Mouse (Mus musculus) forebrain, postnatal 0 days (tissue): ENCODE results near the gene Rps25. TPM values are rescaled to one million over a fixed set of nuclear protein-coding genes. Genes with fewer than 3 reads are reported as not detected.
A peak's percentile ranks its signal among the peaks of the same experiment; 100 is the strongest.
"Not testable (repeated sequence)": the region's sequence is repeated elsewhere in the genome, so short reads cannot be mapped to it uniquely, and the experiment has no call there.

ENCODE experiments used
- ATAC-seq: fragments of 200-750 bp; cut with Nextera tagmentation; 2 replicates; pipeline ENCODE4 v1.8.0; 2017; ENCODE audit warnings: mild to moderate bottlenecking, moderate library complexity
- DNase-seq: peaks from one replicate; pipeline ENCODE4 v3.0.0-alpha.2; 2015
- H3K27ac ChIP-seq: fragments of 300-500 bp; sonication (generic); 2 replicates; pipeline ENCODE4 v1.5.1; 2014; ENCODE audit warnings: low read depth, mild to moderate bottlenecking, antibody characterized with exemption, low read length, moderate library complexity, mixed read lengths
- H3K27me3 ChIP-seq: fragments of 300-500 bp; sonication (generic); 2 replicates; pipeline ENCODE4 v1.6.1; 2014; ENCODE audit warnings: mild to moderate bottlenecking, low read length, mixed read lengths; ENCODE audit not compliant: insufficient read depth
- H3K36me3 ChIP-seq: fragments of 300-500 bp; sonication (generic); 2 replicates; pipeline ENCODE4 v1.6.1; 2014; ENCODE audit warnings: mild to moderate bottlenecking, moderate library complexity; ENCODE audit not compliant: insufficient read depth
- H3K4me1 ChIP-seq: fragments of 300-500 bp; sonication (generic); 2 replicates; pipeline ENCODE4 v1.6.1; 2014; ENCODE audit warnings: antibody characterized with exemption; ENCODE audit not compliant: insufficient read depth
- H3K4me2 ChIP-seq: fragments of 300-500 bp; sonication (generic); 2 replicates; pipeline ENCODE4 v1.6.1; 2014; ENCODE audit warnings: low read depth, mild to moderate bottlenecking, moderate library complexity
- H3K4me3 ChIP-seq: fragments of 300-500 bp; sonication (generic); 2 replicates; pipeline ENCODE4 v1.5.1; 2014; ENCODE audit warnings: low read depth, low read length, mixed read lengths
- H3K9ac ChIP-seq: fragments of 300-500 bp; sonication (generic); 2 replicates; pipeline ENCODE4 v1.6.1; 2014; ENCODE audit warnings: mild to moderate bottlenecking
- H3K9me3 ChIP-seq: fragments of 300-500 bp; sonication (generic); 2 replicates; pipeline ENCODE4 v1.6.1; 2016; ENCODE audit warnings: low read length
- CTCF ChIP-seq: sonication (generic); IDR thresholded peaks from 2 replicates; pipeline ENCODE4 v1.5.1; 2016; ENCODE audit warnings: antibody characterized with exemption, control low read depth, low read depth
- WGBS: fragments of 180-500 bp; shearing (Covaris S2); extraction: QIAGEN DNeasy Blood & Tissue Kit; methylation state at CpG from one replicate; pipeline ENCODE4 v1.1.7; 2014; 5-methylcytosine and 5-hydroxymethylcytosine counted together
- polyA plus RNA-seq: library from polyadenylated mRNA; unstranded; fragments of >200 nt; fragmentation: Nextera tagmentation; extraction: Ambion mirVana; gene quantifications from 2 replicates; pipeline ENCODE4 v1.2.1, GENCODE M21; 2015
- total RNA-seq: library from RNA; depleted of rRNA; stranded (reverse); fragments of >200 nt; gene quantifications from 2 replicates; pipeline ENCODE4 v1.2.3, GENCODE M21; 2014

Gene Rps25
- total and polyA plus RNA-seq, 2 experiments from 2014 or later, result 704 to 1,723 TPM

GRCm38 (mm10) chr9:44401081-44401480, 5.9 kb upstream of the Rps25 start:
- WGBS, result 87% methylated on average over 4 of the region's 4 CpGs
- no peak for TF ChIP-seq CTCF
- H3K36me3 ChIP-seq, result peaks cover 56% of the 10 kb centered on the region

GRCm38 (mm10) chr9:44405011-44405410, 1.9 kb upstream of the Rps25 start:
- TF ChIP-seq CTCF, result no peak
- Histone ChIP-seq H3K27ac (no peak overlapping the region), H3K9ac (no peak overlapping the region), H3K9me3 (no peaks in the 10 kb centered on the region), H3K4me3 (no peak overlapping the region), H3K36me3 (peaks cover 63% of the 10 kb centered on the region), H3K4me1 (peaks cover 7% of the 10 kb centered on the region; the same call in 1 of the 2 replicates), H3K4me2 (no peak overlapping the region), H3K27me3 (no peaks in the 10 kb centered on the region)
- WGBS, result 91% methylated on average over 3 of the region's 3 CpGs
- DNase-seq (no peak), ATAC-seq (no peak)

More at GRCm38 (mm10) chr9:44401081-44401480, 5.9 kb upstream of the Rps25 start:
- Histone ChIP-seq H3K4me2 (no peak overlapping the region), H3K4me3 (no peak overlapping the region), H3K9me3 (no peaks in the 10 kb centered on the region), H3K9ac (no peak overlapping the region), H3K27me3 (no peaks in the 10 kb centered on the region), H3K27ac (no peak overlapping the region), H3K4me1 (peaks cover 18% of the 10 kb centered on the region; the same call in 1 of the 2 replicates)
- ATAC-seq (no peak), DNase-seq (no peak)

GRCm38 (mm10) chr9:44407752-44408097, 786 bp downstream of the Rps25 start:
- peak; percentile 42 for ATAC-seq
- peaks cover 7% of the 10 kb centered on the region; the same call in 1 of the 2 replicates for H3K4me1 ChIP-seq
- H3K27ac ChIP-seq, result peak overlapping the region; percentile 97
- TF ChIP-seq CTCF, result no peak
- no peaks in the 10 kb centered on the region for H3K27me3 ChIP-seq
- WGBS, result 2% methylated on average over 24 of the region's 24 CpGs
- H3K9ac ChIP-seq, result peak overlapping the region; percentile 82
- peak overlapping the region; percentile 77 for H3K4me3 ChIP-seq
- DNase-seq, result no peak
- peak overlapping the region; percentile 76 for H3K4me2 ChIP-seq
- peaks cover 54% of the 10 kb centered on the region for H3K36me3 ChIP-seq
- H3K9me3 ChIP-seq, result no peaks in the 10 kb centered on the region

- H3K9me3 ChIP-seq, H3K9ac ChIP-seq, H3K27ac ChIP-seq, DNase-seq, ATAC-seq, H3K27me3 ChIP-seq, H3K4me1 ChIP-seq: not testable (repeated sequence)
- peak overlapping the region; percentile 77 for H3K4me3 ChIP-seq
- 86% methylated on average over 9 of the region's 9 CpGs for WGBS
- H3K36me3 ChIP-seq, result peaks cover 53% of the 10 kb centered on the region
- peak overlapping the region; percentile 76 for H3K4me2 ChIP-seq
Observed at GRCm38 (mm10) chr9:44408693-44409092, 1.8 kb downstream of the Rps25 start.

DNA sequence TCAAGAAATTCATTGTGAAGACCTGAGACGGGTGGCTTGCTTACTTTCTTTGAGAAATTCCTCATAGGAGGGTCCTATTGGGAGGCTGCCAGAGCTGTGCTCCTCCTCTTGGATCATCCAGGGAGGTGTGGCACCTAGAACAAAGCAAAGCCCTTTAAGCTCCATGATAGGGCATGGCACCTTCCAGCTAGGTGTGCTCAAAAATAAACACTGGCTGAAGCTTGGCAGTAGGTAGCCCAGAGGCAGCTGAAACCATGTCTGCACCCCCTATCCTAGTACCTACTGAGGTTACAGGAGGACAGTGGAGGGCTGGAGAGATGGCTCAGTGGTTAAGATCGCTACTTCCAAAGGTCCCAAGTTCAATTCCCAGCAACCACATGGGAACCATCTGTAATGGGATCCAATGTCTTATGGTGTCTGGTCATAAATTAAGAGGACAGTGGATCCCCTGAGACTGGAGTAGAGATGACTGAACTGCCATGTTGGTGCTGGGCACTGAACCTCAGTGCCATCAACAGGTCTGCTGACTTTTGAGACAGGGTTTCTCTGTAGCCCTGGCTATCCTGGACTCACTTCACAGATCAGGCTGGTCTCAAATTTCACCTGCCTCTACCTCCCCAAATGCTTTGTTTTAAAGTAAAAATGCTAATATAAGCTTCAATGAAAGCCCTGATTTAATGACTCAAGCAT, 3.9 kb downstream of the Rps25 start:
- DNase-seq (no peak), ATAC-seq (no peak)
- no peak overlapping the region for H3K27ac ChIP-seq
- no peak overlapping the region for H3K9ac ChIP-seq
- H3K4me2 ChIP-seq, result no peak overlapping the region
- H3K36me3 ChIP-seq, result peaks cover 38% of the 10 kb centered on the region
- H3K4me3 ChIP-seq, result no peak overlapping the region
- WGBS, result 75% methylated on average over 2 of the region's 2 CpGs
- no peaks in the 10 kb centered on the region for H3K27me3 ChIP-seq
- H3K9me3 ChIP-seq, result no peaks in the 10 kb centered on the region
- peaks cover 7% of the 10 kb centered on the region; the same call in 1 of the 2 replicates for H3K4me1 ChIP-seq
- TF ChIP-seq CTCF, result no peak

- DNase-seq (no peak), ATAC-seq (no peak)
- Histone ChIP-seq H3K27me3 (no peaks in the 10 kb centered on the region), H3K9me3 (no peaks in the 10 kb centered on the region), H3K27ac (no peak overlapping the region), H3K36me3 (peaks cover 38% of the 10 kb centered on the region), H3K4me1 (0 out of 2 replicates have a peak, but pooled peaks cover 3% of the 10 kb centered on the region), H3K4me2 (no peak overlapping the region), H3K9ac (no peak overlapping the region), H3K4me3 (no peak overlapping the region)
- WGBS, result 94% methylated on average over 1 of the region's 1 CpGs
- no peak for TF ChIP-seq CTCF
Observed at GRCm38 (mm10) chr9:44411601-44412130, 4.7 kb downstream of the Rps25 start.

- Histone ChIP-seq H3K4me2 (no peak overlapping the region), H3K36me3 (peaks cover 38% of the 10 kb centered on the region), H3K4me1 (peaks cover 8% of the 10 kb centered on the region; the same call in 1 of the 2 replicates), H3K9me3 (no peaks in the 10 kb centered on the region), H3K27ac (no peak overlapping the region), H3K9ac (no peak overlapping the region), H3K27me3 (no peaks in the 10 kb centered on the region), H3K4me3 (no peak overlapping the region)
- DNase-seq (no peak), ATAC-seq (no peak)
- 86% methylated on average over 4 of the region's 4 CpGs for WGBS
- TF ChIP-seq CTCF, result no peak
Observed at GRCm38 (mm10) chr9:44412306-44412705, 5.4 kb downstream of the Rps25 start.
